Mouse (Mus musculus): Measurements from ENCODE around the gene Zmym3. TPM values are rescaled to one million over a fixed set of nuclear protein-coding genes. Genes with fewer than 3 reads are reported as not detected.

Gene Zmym3
- total RNA-seq (2023), result 10 to 100 TPM; 37.8 to 43.0 TPM

GRCm38 (mm10) chrX:101420700-101421095, at the start of gene Zmym3:
TSS of gene Zmym3 (minus strand) at chrX:101420849.

GRCm38 (mm10) chrX:101448886-101449475, 28.3 kb upstream of the Zmym3 start, which contains the start of gene Itgb1bp2:
TSS of gene Itgb1bp2 (plus strand) at chrX:101449088.

GRCm38 (mm10) chrX:101429142-101429949, 8.7 kb upstream of the Zmym3 start, which contains the start of gene Nono:
TSS of gene Nono (plus strand) at chrX:101429318.

GRCm38 (mm10) chrX:101376190-101376968, 44.3 kb downstream of the Zmym3 start, which contains the start of gene Gjb1:
TSS of gene Gjb1 (plus strand) at chrX:101376378.

Other genes starting within 250 kb of the Zmym3 start
- gene Snx12, start 198.3 kb downstream of the Zmym3 start, total RNA-seq (2023), result 10 to 100 TPM; 47.3 to 56.6 TPM
- gene Foxo4, start 166.3 kb downstream of the Zmym3 start, total RNA-seq (2023), result 10 to 100 TPM; 41.4 to 41.7 TPM
- 10 to 100 TPM; 47.0 to 50.4 TPM for gene Gm614, start 156.9 kb downstream of the Zmym3 start, total RNA-seq (2023)
- 100 to 1,000 TPM; 536 to 544 TPM for gene Il2rg, start 152.6 kb downstream of the Zmym3 start, total RNA-seq (2023)
- not detected for gene Gm20489, start 151.8 kb downstream of the Zmym3 start, total RNA-seq (2023)
- 100 to 1,000 TPM; 172 to 192 TPM for gene Med12, start 146.8 kb downstream of the Zmym3 start, total RNA-seq (2023)
- 1 to 10 TPM; 1.2 to 1.5 TPM for gene Nlgn3, start 121.7 kb downstream of the Zmym3 start, total RNA-seq (2023)
- gene Gjb1, start 44.5 kb downstream of the Zmym3 start, total RNA-seq (2023), result not detected
- gene Nono, start 8.5 kb upstream of the Zmym3 start, total RNA-seq (2023), result 100 to 1,000 TPM; 222 to 257 TPM
- 1 to 10 TPM; 1.6 to 3.6 TPM for gene Itgb1bp2, start 28.2 kb upstream of the Zmym3 start, total RNA-seq (2023)
- 10 to 100 TPM; 51.2 to 59.2 TPM for gene Taf1, start 111.9 kb upstream of the Zmym3 start, total RNA-seq (2023)
- gene Ogt, start 219.2 kb upstream of the Zmym3 start, total RNA-seq (2023), result 100 to 1,000 TPM; 254 to 283 TPM

Measured in B cell, adult 67 days (primary cell).